Mouse (Mus musculus) Patski (cell line): ENCODE measurements at regions not wholly inside any gene's neighbourhood (a gene's known extent, or its start where the extent isn't known, plus 50 kb on each side); places are given as distances from the start of the nearest gene placed in this dataset.

Source experiments
- ATAC-seq: fragments of 100-300 bp; one replicate; pipeline ENCODE4 v1.8.0; 2021
- CTCF ChIA-PET: fragments of 350-600 bp; sonication (Branson Sonifier 250); formaldehyde crosslinking; loops from one replicate; lab custom pipeline; 2022; ENCODE audit warnings: inconsistent platforms; lab: Charles Lee
- POLR2A ChIA-PET: fragments of 350-600 bp; sonication (Branson Sonifier 250); formaldehyde crosslinking; loops from one replicate; lab custom pipeline; 2022; ENCODE audit warnings: antibody characterized with exemption, inconsistent platforms; lab: Charles Lee
- DNase-seq: peaks from one replicate; pipeline ENCODE4 v3.0.0-alpha.2; 2011; ENCODE audit warnings: low read depth, low spot score
- H3K27me3 ChIP-seq: fragments of 371-371 bp; one replicate; pipeline ENCODE4 v1.5.1; 2021
- CTCF ChIP-seq: fragments of 100-300 bp; IDR thresholded peaks from one replicate; pipeline ENCODE4 v1.5.1; 2021
- in situ Hi-C: fragments of 300-500 bp; cut with MboI; formaldehyde crosslinking; loops from 3 replicates; pipeline ENCODE4 v1.11.1; 2018; ENCODE audit warnings: low pct_unique_long_range_greater_than_20kb, mixed read lengths

DNA sequence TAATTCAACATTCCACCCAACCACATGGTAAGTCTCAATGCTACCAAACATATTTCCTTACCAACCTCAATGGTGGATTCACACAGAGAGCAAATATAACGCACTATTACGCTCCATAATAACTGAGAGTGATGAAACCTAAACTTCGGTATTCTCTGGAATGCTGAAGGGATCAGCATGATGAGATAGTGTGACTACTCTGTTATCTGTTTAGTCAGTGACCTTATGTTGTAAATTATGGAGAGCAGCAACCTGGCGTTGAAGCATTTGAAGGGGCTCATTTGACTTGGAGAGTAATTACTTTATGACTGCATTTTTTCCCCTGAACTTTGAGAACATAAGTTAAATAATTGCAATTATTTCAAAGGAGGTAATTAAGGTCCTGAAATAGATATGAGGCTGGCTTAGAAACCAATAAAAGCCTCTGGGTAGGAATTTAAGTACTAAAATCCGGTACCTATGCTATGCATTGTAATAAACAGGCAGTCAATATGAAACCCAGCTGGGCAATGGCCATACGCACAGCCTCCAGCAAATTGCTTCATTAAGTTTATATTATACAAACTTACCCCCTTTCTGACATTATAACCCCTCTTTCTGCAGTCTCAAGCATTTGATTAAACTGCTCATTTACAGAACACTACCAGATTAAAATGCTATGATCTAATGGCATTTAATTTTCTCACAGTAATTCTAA, 1378.9 kb upstream of the Jmjd1c start:
- no peak for DNase-seq
- H3K27me3 ChIP-seq, result no peaks in the 10 kb centered on the region
- CTCF ChIA-PET, result no interaction called here
- POLR2A ChIA-PET, result no interaction called here
- ATAC-seq, result no peak
- in situ Hi-C loops, result no loop called here
- TF ChIP-seq CTCF, result no peak

GRCm38 (mm10) chr10:65722496-65722895, 1373.4 kb upstream of the Jmjd1c start:
- in situ Hi-C loops, result no loop called here
- no peak for TF ChIP-seq CTCF
- DNase-seq, result no peak
- no peak for ATAC-seq
- ChIA-PET CTCF (no interaction called here), POLR2A (no interaction called here)
- no peaks in the 10 kb centered on the region for H3K27me3 ChIP-seq

GRCm38 (mm10) chr10:65769451-65769850, 1326.5 kb upstream of the Jmjd1c start:
- ATAC-seq (no peak), DNase-seq (no peak)
- ChIA-PET POLR2A (no interaction called here), CTCF (no interaction called here)
- in situ Hi-C loops, result loop anchor here (25.0 kb wide), 1 partner anchor 1682 kb away; the partner anchor contains the start of gene Lrrtm3
- peak; percentile 25 for TF ChIP-seq CTCF
- no peaks in the 10 kb centered on the region for H3K27me3 ChIP-seq

DNA sequence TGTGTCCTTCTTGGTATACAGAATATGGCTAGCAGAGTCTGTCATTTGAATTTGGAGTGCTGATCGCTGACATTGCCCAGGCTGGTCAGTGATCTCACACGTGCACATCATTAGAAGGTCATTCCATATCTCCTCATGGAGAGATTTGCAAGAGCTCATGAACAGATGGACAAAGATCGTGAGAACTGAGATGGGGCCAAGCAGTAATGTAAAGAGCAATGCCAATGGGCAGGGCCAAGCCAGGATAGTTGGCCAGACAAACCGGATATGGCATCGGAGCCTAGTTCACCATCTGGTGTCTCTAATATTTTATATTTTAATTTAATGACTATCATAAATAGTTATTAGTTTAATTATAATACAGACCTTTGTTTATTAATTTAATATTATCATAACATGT, 1324.0 kb upstream of the Jmjd1c start:
- POLR2A ChIA-PET, result no interaction called here
- CTCF ChIA-PET, result no interaction called here
- DNase-seq (no peak), ATAC-seq (no peak)
- no peak for TF ChIP-seq CTCF
- no peaks in the 10 kb centered on the region for H3K27me3 ChIP-seq
- in situ Hi-C loops, result loop anchor here (25.0 kb wide), 1 partner anchor 1685 kb away; the partner anchor contains the start of gene Lrrtm3

DNA sequence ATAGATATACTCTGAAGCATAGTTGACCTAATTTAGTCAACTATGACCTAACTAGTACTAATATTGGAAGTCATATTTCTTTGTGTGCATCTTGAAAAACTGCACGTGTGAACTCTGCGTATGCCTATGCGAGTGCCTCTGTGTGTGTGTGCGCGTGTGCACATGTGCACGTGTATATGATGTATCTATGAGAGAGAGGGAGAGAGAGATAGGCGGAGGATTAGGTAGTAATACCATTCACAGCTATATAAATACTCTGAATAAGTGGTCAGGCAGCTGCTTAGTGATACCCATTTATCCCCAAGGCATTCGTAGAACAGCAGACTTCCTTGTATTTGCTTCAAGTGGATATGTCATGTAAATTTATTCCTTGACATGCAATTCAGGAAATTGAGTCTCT, 1310.9 kb upstream of the Jmjd1c start:
- POLR2A ChIA-PET, result no interaction called here
- DNase-seq (no peak), ATAC-seq (no peak)
- H3K27me3 ChIP-seq, result no peaks in the 10 kb centered on the region
- in situ Hi-C loops, result no loop called here
- no peak for TF ChIP-seq CTCF
- CTCF ChIA-PET, result no interaction called here
